Mouse (Mus musculus) right cerebral cortex, adult 18-20 months (tissue): ENCODE measurements around the gene Tmem109.

Source experiments
- DNase-seq: peaks from one replicate; pipeline ENCODE4 v3.0.0; 2022; ENCODE audit warnings: mixed read lengths

The Tmem109 gene

DNA sequence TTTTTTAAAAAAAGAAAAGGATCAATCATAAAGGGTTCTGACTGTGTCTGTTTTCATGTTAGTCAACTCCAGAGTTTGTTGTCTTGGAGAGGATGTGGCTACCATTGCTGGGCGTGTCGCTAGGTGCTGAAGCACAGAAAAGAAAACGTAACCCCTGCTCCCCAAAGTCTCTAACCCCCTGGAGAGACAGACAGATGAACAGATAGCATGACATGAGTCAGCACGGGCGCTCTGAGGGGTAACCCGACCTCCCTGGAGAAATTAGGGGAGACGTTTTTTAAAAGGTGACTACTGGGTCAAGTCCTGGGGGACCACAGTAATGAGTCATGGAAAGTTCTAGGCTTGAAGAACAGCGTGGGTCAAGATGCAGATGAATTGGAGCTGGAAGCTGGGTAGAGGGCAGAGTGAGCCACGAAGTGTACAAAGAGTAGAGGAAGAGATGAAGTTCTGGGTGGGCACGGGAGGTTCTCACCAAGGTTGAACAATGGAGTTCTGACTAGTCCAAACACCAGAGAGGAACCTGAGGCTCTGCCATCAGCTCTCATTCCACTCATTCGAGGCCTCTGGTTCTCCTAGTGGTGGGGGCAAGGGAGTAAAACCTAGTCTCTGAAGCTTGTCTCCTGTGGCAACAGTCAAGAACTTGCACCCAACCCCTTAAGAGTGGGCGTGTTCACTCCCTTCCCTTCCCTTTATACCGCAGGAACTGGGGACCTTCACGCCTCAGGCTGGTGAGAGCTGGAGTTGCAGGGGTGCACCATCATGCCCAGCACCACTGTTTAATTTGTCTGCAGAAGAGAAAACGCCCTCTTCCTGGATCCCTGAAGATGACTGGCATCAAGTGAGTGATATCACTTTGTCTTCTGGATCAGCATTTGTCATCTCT, 42.5 kb downstream of the Tmem109 start, which contains the start of gene Slc15a3:
Slc15a3 (plus strand) TSS at position 718 of the 883 bp plus-strand sequence.
- no peak for DNase-seq

DNA sequence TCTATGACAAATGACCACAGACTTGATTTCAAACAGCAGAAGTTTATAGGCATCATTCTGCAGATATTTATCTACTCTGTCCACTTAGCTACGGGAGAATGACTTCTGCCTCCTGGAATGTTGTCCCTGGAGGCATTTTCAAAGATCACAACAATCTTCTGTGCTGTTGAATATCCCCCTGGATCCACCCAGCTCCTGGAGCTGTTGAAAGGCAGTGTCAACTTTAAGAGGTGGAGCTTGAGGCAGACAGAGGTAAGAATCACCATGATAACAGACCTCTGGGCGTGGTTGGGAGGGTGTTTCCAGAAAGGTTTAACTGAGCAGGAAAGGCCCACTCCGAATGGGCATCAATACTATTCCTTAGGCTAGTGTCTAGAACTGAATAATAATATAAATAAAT, 46.1 kb downstream of the Tmem109 start:
- no peak for DNase-seq

DNA sequence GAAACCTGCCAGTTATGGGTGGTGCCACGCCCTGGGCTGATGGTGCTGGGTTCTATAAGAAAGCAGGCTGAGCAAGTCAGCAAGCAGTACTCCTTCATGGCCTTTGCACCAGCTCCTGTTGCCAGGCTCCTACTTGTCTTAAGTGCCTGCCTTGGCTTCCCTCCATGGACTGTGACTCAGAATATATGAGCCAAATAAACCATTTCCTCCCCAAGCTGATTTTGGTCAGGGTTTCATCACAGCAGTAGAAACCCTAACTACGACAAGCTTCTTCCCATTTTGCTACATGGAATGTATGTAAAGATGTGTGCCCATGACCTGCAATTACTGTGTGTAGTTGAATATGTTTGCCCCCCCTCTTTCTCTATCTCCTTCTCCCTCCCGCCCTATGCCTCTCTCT, 48.2 kb downstream of the Tmem109 start:
- DNase-seq, result no peak

DNA sequence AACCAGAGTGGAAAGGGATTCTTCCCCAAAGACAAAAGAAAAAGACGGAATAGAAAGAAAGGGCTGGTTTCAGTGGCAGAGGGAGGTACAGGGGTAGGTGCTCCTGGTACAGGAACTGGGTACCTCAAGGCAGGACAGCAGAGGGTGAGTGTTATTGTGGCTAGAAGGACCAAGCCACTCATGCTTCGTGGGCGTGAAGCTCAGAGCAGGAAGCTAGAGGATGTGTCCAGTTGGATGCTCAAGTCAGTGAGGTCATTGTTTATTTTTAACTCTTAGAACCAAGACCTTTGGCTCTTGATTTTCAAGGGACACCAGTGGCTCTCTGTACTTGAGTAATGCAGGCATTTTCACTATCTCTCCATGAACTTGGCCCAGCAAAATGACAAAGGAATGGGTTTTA, 49.8 kb downstream of the Tmem109 start:
- no peak for DNase-seq

DNA sequence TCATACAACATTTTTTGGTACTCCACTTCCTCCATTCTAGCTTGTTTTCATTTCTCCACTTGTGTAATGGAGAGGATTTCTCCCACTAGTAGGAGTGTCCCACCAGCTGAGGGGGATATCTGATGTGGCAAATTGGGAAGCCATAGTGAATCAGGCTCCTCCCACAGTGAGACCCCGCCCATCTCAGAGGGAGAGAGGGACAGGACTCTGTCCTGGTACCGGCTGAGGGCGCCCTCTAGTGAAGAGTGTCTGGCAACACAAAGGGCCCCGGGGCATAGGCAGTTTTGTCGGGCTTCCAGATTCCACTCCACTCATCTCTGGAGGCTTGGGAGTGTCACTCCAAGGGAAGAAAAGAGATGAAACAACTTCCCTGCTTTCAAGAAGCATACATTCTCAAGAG, 50.4 kb downstream of the Tmem109 start:
- DNase-seq, result peak; percentile 50

DNA sequence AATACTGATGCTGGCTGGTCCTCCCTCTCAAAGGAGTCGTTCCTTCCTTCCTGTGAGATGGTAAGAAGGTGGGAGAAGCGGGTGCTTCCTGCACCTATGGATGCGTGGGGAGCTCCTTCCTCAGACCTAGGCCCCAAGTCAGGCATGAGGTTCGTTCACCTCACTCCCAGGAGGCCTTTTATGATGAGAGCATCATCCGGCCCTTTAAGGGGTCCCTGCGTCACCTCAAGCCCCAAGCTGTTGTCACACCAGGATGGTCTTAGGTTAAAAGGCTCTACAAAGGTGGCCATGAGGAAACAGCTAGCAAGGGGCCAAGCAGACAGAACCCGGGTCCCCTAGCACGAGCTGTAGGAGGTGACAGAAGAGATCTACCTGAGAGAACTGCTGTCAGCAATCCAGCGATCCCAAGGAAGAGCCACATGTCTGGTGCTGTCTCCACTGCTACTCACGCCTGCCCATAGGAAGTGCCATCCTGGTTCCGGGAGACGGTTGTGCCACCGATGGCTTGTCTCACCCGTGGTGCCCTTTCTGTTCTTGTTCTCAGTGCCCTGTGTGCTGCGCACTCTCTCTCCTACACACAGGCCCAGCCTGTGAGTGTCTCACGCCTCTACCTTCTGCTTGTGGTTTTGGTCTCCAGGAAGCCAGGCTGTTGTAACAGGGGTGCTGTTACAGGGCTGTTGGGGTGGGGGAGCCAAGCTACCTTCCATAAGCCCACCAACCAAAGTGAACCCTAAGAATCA, 52.2 kb downstream of the Tmem109 start, which contains the start of gene Cd6:
Cd6 (minus strand) TSS at position 623 of the 740 bp plus-strand sequence.
- no peak for DNase-seq

DNA sequence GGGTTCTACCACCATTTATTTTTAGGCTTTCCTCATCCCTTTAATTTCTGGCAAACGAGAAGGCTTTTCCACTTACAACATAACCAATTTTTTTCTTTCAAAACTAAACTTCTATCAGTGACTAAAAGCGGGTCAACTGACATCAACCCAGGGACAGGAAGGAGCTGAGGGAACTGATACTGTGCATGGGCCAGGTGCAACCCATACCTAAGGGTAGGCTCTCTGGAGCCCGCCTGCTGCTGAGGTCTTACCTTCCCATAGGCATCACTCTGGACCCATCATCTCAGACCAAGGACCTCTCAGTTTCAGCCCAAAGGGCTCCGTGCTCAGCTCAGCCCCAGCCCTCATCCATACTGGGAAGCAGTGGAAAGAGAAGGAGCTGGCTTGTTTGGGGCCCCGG, 53.5 kb downstream of the Tmem109 start:
- DNase-seq, result no peak

DNA sequence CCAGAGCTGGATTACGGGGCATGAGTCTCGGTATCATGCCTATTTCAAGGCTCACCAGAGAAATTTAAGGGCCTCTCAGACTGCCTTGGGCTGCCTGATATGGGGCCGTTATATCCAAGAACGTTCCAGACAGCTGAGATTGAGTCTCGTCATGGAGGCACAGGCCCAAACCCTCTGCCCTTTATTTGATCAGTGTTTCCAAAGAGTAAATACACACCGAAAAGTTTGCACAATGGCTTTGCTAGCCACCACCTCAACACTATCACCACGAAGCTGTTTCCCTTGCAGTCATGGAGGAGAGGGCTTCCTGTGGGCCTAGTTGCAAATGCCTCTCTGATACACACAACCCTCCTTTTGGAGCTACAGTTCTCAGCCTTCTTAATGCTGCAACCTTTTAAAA, 57.7 kb downstream of the Tmem109 start:
- DNase-seq, result no peak

DNA sequence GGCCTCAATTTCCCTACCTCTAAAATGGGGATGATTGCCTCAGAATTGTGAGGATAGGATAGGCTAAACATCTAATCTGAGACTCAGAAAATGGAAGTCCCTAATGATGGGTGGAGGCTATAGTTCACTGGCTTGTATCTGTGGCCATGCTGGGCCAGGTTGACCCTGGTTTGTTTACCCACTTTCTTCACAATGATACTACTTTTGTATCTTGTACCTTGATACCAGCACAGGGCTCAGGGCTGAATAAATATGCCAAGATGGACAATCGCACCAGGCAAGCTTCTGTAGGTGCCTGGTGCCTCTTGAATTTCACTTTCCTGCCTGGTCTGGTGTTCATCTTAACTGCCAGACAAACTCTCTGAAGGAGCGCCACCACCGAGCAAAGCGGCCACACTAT, 59.3 kb downstream of the Tmem109 start:
- DNase-seq, result no peak

DNA sequence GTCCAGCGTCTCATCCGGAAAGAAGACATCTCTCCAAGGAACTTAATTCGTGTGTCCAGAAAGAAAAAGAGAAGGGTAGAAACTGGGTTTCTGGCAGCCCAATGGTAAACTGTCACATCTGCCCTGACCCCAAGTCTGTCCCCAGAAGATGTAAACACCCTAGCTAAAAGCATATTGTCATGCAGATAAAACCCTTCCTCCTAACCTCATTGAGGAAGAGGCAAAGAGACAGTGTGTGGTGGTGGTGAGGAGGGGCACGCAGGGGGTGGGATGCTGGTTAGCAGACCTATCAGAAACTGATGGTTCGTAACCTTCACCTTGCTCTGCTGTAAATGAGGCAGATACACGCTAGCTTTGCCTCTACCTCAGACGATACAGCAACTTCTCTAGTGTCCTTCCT, 60.5 kb downstream of the Tmem109 start:
- no peak for DNase-seq
